Mouse (Mus musculus): ENCODE measurements around the gene Zfyve1.
A peak's percentile ranks its signal among the peaks of the same experiment; 100 is the strongest.
"Not testable (repeated sequence)": the region's sequence is repeated elsewhere in the genome, so short reads cannot be mapped to it uniquely, and the experiment has no call there.

Zfyve1 gene

DNA sequence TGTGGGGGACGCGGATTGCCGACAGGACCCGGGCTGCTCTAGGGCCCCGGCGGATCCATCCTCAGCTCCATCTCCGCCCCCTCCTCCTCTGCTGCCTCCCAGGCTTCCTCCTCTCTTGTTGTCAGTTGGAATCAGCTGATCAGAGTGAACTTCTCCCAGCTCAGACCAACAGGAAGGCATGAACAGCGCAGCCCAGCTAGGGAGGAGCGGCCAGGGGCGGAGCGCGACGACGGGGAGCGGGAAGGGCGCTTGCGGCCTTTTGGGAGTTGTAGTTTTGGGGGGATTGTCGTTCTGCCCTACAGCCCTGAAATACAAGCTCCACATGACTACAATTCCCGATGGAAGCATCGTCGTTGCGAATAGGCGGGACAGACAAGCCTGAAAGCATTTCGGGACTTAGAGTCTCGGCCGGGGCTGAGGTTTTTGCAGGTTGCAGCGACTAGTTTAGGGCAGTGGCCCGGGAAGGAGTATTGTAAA, at the start of gene Zfyve1:
Gene Zfyve1 (minus strand): TSS at position 198 of the 477 bp plus-strand sequence.
- DNase-seq (ENCODE audit: low read depth, low spot score): peak; percentile 96

DNA sequence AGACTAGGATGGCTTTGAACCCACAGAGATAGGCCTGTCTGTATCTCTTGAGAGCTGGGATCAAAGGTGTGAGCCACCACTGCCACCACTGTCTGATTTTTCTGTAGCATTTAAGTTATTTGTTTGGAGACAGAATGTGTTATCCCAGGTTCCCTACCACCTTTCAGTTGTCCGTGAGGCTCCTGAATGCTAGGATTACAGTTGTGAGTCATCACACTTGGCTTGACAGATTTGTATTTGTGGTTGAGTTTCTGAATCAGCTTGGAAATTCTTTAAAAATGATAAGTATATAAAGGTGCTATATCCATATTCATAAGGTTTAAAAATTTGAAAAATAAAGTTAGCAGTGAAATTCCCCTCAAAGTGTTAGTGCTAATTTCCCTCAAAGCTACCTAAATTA, 46.1 kb upstream of the Zfyve1 start:
- DNase-seq (ENCODE audit: low read depth, low spot score): no peak

DNA sequence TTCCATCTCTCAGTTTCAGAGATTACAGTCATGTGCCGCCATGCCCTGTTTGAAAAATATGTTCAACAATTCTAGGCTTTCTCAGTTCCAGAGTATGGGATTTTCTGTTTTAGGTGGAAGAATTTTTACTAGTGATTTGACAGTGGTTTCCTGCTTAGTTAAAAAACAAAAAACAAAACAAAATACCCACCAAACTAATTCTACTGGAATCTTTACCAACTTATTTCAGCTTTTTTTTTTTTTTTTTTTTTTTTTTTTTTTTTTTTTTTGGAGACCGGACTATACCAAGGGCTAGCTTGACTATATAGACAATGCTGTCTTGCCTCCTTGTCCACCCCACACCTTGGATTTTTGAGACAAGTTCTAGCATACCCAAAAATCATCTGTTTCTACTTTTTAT, 44.2 kb upstream of the Zfyve1 start:
- DNase-seq (ENCODE audit: low read depth, low spot score): no peak

DNA sequence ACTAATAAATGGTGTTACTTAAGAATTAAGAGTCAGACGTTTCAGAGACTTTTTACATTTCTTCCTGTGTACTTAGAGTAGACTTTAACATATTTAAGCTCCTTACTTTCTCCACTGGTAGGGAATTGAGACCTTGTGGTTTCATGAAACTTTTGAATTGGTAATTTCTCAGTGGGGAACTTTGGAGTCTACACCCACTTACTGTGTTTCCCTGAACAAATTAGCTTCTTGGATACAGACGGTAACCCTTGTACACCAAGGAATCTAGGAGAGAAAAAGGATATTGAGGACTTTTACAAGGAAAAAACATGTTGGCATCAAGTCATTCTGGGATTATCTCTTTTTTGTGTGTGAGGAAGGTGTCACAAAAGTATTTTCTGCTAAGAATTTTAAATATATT, 36.8 kb upstream of the Zfyve1 start:
- no peak for DNase-seq (ENCODE audit: low read depth, low spot score)

DNA sequence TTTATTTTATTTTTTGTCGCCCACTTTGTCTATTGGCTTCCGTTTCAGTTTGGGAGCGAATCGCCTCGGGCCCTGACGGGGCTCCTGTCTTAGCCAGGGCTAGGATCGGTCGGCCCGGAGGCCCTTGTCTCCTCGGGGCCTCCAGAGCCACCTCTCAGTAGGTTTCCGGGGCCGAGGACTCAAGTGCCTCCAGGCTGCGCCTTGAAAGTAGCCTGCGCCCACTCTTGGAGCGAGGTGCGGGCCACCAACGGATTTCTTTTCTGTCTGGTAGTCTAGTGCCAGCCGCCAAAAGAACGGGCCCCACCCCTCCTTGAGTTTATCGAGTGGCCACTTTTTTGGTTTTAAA, 35.6 kb upstream of the Zfyve1 start:
- peak; percentile 65 for DNase-seq (ENCODE audit: low read depth, low spot score)

DNA sequence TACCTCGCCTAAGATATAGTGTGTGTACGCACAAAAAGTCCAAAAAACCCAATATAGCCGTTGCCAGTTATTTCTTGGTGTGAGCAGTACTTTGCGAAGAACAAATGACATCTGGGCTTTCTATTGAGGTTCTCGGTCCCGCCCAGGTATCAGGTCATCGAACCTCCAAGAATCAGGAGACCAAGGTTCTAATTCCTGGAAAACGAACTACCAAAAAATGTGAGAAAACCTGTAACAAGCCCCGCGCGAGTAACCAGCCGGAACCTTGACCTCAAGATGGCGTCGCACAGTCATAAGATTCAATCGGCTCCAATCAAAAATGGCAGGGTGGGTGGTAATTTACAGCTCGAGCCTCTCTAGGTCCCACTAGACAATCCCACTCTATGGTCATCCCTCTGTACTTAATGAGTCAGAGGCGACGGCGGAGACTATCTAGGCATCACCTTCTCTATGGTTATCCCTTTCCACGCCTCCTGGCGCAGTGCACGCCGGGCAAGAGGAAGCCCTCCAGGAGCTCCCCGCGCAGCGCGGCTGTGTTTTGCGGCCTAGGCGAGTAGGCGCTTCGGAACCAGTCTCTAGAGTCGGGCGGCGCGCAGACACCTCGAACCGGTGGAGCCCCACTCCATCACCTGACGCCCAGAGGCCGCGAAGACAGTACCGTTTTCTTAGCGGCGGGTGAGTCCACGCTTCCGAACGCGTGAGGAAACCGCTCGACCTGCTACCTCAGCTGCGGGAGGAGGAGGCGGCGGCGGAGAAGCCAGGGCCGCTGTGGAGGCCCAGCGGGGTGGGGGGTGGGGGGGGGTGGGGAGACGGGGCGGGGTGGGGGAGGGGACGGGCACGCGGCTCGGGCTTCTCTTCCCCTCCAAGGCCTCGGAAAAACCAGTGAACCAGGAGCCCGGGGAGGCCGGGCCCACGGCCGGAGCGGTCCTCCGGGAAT, 35.0 kb upstream of the Zfyve1 start:
- DNase-seq (ENCODE audit: low read depth, low spot score): peak; percentile 99

DNA sequence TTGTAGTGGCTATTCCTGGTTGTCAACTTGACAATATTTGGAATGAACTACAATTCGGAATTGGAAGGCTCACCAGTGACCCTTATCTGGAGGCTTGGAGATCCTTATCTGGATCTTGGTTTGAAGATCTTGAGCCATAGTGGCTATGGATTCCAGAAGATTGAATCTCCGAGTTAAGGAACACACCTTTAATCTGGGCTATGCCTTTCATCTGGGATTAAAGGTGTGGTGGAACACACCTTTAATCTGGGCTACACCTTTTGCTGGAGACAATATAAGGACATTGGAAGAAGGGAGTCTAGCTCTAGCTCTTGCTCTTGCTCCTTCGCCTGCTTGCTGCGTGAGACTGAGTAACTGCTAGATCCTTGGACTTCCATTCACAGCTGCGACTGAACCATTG, 33.9 kb upstream of the Zfyve1 start, which contains the start of gene Rbm25:
Gene Rbm25 (plus strand): TSS at position 301 of the 400 bp plus-strand sequence.
- not testable (repeated sequence) for DNase-seq (ENCODE audit: low read depth, low spot score)

DNA sequence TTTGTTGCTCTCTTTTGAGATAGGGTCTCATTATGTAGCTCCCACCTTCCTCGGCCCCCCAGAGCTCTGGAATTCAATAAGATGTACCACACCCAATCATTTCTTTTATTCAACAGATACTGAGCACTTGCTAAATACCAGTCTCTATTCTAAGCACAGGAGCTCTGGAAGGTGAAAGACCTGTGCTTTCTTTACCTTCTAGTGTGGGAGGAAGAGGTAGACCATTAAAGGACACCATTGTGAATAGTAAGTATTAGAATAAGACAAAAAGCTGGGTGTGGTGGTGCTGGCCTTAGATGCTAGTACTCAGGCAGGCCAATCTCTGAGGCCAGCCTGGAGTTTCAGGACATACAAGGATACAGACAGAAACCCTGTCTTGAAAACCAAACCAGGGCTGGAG, 27.3 kb upstream of the Zfyve1 start:
- no peak for DNase-seq (ENCODE audit: low read depth, low spot score)

DNA sequence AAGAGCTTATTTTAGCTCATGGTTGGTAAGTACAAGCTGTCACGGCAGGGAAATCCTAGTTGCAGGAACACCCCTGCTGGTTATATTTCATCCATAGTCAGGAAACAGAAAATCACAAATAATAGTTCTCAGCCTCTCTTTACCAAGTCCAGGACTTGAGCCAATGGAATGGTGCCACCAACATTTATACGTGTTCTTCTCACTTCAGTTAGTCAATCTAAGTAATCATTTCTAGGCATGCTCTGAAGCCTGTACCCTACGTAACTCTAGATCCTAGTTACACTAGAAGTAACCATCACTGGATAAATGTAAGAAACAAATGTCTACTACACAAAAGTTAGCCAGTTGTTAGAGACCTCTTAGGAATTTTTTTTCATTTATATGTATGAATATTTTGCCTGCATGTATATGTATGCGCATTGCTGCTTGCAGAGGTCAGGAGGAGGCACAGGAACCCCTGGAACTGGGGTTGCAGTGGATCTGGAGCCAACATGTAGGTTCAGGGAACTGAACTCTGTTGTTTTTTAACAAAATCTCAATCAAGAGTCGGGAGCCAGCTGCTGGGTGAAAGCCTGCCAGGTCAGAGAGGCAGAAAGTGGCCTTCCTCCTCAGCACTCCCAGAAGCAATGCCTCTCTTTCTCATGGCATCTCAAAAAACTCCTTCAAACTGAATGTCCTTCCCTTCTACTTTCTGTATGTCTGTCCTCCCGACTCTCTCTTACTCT, 25.2 kb upstream of the Zfyve1 start:
- peak; percentile 14 for DNase-seq (ENCODE audit: low read depth, low spot score)

DNA sequence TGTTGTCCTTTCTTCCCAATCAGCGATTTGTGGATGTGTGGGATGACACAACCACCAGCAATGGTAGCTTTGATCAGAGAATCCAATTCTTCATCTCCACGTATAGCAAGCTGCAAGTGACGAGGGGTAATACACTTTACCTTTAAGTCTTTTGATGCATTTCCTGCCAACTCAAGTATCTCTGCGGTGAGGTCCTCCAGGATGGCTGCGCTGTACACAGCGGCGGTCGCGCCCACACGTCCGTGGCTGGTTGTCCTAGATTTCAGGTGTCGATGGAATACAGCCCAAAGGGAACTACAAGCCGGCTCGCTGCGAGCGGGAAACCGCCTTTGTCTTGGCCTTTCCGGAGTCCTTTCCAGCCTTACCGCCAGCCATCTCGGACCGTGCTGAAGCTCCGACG, 23.7 kb upstream of the Zfyve1 start:
- not testable (repeated sequence) for DNase-seq (ENCODE audit: low read depth, low spot score)

DNA sequence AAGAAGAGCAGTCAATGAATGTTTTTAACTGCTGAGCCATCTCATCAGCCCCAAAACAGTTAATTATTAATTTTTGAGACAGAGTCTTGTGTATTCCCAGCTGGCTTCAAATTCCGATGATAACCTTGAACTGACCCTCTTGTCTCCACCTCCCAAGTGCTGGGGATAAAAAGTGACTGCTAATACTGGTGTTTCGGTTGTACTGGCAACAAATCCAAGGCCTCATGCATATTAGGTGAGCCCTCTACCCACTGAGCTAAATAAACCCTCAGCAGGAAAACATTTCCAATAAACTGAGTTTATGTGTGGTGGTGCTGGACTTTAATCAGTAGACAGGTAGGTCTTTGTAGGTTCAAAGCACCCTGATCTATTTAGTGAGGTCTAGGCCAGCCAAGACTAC, 22.0 kb upstream of the Zfyve1 start:
- DNase-seq (ENCODE audit: low read depth, low spot score): no peak

DNA sequence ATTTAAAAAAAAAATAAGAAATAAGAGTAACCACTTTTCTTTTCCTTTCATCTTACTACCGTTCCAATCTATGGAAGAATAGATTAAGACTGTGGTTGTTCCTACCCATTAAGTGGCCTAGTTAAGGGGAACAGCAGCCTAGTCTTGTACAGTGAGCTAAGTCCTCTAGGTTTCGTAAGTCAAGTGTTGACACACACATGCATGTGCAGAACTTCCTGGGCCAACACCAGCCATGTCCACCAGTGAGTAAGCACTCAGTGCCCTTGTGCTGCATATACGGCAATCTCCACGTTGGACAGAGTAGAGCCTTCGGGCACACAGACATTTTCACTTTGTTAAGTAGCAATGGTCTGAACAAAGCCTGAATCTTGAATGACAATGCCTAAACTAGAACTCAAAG, 20.2 kb upstream of the Zfyve1 start:
- no peak for DNase-seq (ENCODE audit: low read depth, low spot score)

DNA sequence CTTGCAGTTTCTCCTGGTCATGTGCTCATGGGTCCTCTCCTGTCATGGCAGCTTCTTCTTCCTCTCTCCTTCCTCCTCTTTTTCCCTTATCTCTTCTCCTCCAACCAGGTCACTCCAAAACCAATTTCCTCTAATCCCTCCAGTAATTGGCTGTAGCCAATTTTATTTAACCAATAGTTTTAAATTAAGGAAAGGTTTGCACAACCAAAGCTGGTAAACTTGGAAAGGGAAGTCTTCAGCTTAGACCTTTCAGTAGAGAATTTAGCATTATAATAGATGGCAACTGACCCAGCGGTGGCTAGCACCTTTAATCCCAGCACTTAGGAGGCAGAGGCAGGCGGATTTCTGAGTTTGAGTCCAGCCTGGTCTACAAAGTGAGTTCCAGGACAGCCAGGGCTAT, 9.4 kb upstream of the Zfyve1 start:
- DNase-seq (ENCODE audit: low read depth, low spot score): not testable (repeated sequence)

DNA sequence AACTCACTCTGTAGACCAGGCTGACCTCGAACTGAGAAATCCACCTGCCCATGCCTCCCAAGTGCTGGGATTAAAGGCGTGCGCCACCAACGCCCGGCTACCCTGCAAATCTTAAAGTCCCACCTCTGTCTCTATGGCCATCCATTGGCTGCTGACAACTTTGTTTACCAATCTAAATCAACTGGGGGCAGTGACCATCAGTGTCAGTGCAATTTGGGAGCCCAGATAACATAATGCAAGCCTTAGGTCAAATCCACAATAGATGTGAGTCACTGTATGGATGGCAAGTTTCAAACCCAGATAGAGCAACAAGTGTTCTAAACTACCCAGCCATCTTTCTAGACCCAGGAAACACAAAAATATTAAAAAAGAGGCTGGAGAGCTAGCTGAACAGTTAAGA, 5.3 kb upstream of the Zfyve1 start:
- DNase-seq (ENCODE audit: low read depth, low spot score): no peak

DNA sequence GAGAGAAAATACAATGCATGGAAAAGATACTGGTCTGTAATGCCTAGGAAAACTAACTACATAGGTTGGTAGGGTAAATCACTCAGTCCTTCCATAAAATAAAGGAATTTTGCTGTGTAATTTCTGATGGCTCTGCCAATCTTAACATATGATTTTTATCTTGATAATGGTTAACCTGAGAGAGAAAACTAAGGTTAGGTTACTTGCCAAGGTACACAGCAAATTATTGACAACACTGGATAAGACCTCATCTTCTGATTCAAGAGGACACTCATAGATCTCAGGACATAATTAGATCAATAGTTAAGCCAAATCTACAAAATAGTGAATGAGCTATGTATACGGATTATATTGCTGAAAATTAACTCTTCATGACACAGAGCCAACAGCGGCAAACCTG, 859 bp upstream of the Zfyve1 start:
- DNase-seq (ENCODE audit: low read depth, low spot score): no peak

DNA sequence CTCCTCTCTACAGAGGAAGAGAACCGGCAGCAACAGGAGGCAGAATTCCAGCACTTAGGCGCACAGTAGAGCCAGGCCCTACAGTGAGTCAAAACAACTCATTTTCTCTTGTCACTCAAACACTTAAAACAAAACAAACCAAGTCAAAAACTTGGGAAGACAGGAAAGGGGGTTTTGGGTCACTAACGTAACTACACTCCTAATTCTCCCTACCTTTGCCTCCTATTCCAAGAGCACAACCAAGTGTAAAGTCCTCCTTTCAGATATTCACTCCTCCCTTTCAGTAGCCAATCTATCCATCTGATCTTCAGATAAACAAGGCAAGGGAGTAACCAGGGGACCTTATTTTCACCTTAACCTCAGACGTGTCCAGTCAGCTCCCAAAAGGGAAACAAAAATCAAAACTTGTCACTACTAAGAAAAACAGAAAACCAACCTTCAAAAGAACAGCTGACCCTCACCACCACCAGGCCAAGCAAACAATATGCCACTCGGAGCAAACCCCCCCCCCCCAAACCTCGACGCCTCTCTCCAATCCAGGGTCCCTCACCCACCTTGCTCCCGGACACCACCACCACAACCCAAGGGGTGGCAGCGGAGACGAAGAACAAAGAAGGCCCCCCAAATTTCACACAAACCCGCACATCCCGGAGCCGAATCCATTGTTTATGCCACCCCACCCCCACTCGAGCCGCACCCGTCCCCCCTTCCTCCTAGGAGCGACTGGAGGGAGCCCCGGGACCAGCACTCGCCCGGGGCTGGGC, 649 bp downstream of the Zfyve1 start:
- peak; percentile 30 for DNase-seq (ENCODE audit: low read depth, low spot score)

DNA sequence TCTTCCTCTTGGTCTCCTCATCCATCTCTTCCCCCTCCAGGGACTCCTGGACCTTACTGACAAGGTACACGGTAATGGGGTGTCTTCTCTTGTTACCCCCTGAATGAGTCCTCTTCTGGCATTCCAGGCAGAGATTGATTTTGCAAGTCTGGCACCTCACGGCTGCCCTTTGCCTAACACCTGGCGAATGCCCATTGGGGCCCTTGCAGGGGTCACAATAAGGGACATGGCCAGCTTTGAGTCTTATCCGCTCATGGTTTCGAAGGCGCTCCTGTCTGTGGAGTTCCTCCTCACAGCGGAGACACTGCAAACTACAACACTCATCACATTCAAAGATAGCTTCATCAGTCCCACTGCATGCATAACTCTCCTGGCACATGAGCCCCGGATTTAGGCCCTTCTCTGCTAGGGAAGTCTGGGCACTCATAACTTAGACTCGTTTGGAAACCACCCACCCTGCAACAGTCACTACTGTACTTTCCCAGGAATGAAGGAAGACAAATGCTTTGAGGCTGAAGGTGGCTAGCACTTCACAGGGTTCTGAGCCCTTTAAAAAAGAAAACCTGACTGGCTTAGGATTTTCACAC, 2.5 kb downstream of the Zfyve1 start:
- no peak for DNase-seq (ENCODE audit: low read depth, low spot score)

DNA sequence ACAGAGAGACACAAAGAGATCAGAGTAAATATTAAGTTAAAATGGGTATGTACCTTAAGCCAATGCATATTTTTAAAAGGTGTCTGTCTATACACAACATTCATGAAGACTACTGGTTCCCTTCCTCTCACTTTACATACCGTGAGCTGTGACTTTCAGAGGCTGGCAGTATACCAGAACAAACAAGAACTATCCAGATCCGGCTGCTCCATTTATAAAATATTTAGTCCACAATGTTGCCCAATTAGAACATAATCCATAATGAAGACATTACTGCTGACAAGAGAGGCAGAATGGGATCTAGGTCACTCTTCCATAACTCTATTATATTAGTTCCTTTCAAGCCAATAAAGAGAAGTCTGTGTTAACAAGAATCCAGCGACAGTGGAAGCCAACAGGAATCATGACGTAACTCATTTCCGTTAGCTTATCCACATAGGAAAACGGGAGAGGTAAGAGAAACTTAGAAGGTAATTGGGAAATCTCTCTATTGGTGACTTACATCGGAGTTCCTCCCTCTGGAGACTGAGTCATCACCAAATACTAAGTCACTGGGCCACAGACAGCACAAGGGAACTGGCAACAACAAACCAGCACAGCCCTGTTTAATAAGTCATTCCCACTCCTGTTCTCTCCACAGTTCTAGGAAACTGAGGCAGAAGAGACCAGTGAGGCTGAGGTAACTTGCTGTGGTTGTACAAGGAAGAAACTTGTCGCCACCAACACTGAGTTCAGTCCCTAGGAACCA, 5.1 kb downstream of the Zfyve1 start:
- no peak for DNase-seq (ENCODE audit: low read depth, low spot score)

DNA sequence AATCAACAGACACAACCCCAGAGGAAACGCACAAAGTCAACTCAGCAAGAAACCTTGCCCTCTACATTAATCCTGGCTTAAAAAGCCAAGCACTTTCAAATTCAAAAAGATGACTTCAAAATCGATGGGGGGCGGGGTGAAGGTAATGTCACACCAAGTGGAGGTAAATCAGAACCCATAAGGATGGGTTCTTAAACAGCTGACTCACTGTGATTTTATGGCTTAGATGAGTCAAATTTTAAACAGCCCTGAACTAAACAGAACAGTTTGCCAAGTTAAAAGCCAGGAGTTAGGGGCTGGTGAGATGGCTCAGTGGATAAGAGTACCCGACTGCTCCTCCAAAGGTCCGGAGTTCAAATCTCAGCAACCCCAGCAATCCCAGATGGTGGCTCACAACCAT, 10.4 kb downstream of the Zfyve1 start:
- no peak for DNase-seq (ENCODE audit: low read depth, low spot score)

DNA sequence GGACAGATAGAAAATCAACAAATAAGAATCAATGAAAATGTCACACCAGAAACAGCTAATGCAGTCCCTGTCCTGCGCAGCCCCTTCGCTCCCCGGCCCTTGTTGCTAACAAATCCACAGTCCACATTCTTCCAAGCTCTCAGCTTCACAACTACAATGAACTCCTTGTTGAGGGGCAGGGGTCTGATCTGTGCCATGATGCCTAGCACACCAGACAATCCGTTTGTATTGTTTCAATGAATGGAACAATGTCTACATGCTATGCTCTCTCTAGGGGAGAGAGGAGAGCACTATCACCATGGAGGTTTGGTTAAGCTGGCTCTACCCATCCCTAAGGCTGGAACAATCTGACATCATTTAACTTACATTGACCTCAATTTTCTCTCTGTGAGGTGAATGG, 14.3 kb downstream of the Zfyve1 start:
- no peak for DNase-seq (ENCODE audit: low read depth, low spot score)

DNA sequence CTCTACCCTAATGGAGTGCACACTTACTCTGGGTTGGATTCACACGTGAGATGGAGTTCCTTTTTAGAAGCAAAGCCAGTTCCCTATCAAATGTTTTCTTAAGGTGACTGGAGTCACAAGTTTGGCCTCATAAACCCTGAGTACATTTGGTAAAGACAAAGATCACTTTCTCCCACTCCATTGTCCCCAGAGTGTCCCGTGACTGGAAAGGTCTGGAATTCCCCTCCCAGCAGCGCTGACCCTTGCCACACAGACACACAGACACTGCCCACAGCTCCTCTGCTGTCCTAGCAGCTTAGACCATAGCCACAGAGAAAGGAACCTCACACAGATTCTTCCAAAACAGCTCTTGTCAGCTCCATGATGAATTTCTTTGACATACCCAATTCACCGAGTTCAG, 14.9 kb downstream of the Zfyve1 start:
- no peak for DNase-seq (ENCODE audit: low read depth, low spot score)

All from A20 (cell line).